Mouse (Mus musculus) kidney, embryonic 16.5 days (tissue): ENCODE measurements around the gene Olfr108. TPM values are rescaled to one million over a fixed set of nuclear protein-coding genes. Genes with fewer than 3 reads are reported as not detected.

Experiments
- ATAC-seq: fragments of 200-750 bp; cut with Nextera tagmentation; 2 replicates; pipeline ENCODE4 v1.8.0; 2017; ENCODE audit warnings: moderate TSS enrichment; ENCODE audit not compliant: low FRiP score, low TSS enrichment
- H3K27ac ChIP-seq: fragments of 300-500 bp; sonication (generic); 2 replicates; pipeline ENCODE4 v1.5.1; 2014; ENCODE audit warnings: low read length
- H3K27me3 ChIP-seq: fragments of 300-500 bp; sonication (generic); 2 replicates; pipeline ENCODE4 v1.6.1; 2014; ENCODE audit warnings: low read length, control low read depth, mixed read lengths; ENCODE audit not compliant: insufficient read depth
- H3K36me3 ChIP-seq: fragments of 300-500 bp; sonication (generic); 2 replicates; pipeline ENCODE4 v1.6.1; 2014; ENCODE audit warnings: low read length, control low read depth, mixed read lengths; ENCODE audit not compliant: insufficient read depth
- H3K4me1 ChIP-seq: fragments of 300-500 bp; sonication (generic); 2 replicates; pipeline ENCODE4 v1.6.1; 2014; ENCODE audit warnings: low read length, control low read depth, mixed read lengths; ENCODE audit not compliant: insufficient read depth
- H3K4me2 ChIP-seq: fragments of 300-500 bp; sonication (generic); replicated peaks from 2 replicates; pipeline ENCODE4 v1.6.1; 2014; ENCODE audit warnings: low read depth, low read length
- H3K4me3 ChIP-seq: fragments of 300-500 bp; sonication (generic); 2 replicates; pipeline ENCODE4 v1.5.1; 2014; ENCODE audit warnings: mild to moderate bottlenecking, low read length
- H3K9ac ChIP-seq: fragments of 300-500 bp; sonication (generic); replicated peaks from 2 replicates; pipeline ENCODE4 v1.6.1; 2014; ENCODE audit warnings: low read length
- H3K9me3 ChIP-seq: fragments of 300-500 bp; sonication (generic); 2 replicates; pipeline ENCODE4 v1.6.1; 2016; ENCODE audit warnings: low read length, control low read depth
- WGBS: fragments of 180-500 bp; shearing (Covaris S2); extraction: QIAGEN DNeasy Blood & Tissue Kit; methylation state at CpG from one replicate; pipeline ENCODE4 v1.1.7; 2014; 5-methylcytosine and 5-hydroxymethylcytosine counted together
- polyA plus RNA-seq: library from polyadenylated mRNA; unstranded; fragments of >200 nt; fragmentation: Nextera tagmentation; extraction: Ambion mirVana; gene quantifications from 2 replicates; pipeline ENCODE4 v1.2.1, GENCODE M21; 2015

Gene Olfr108
- not detected in 2 replicates for polyA plus RNA-seq

GRCm38 (mm10) chr17:37445180-37445579, at the start of gene Olfr108:
Olfr108 (plus strand) TSS chr17:37445480.
- no peak within 1 kb of the TSS for H3K4me3 ChIP-seq
- no peaks in the 10 kb centered on the region for H3K9me3 ChIP-seq
- no peaks in the 10 kb centered on the region for H3K4me1 ChIP-seq
- 93% methylated on average over 1 of the region's 1 CpGs for WGBS
- no peak for ATAC-seq
- H3K27me3 ChIP-seq: no peaks in the 10 kb centered on the region
- no peak within 1 kb of the TSS for H3K9ac ChIP-seq
- H3K4me2 ChIP-seq: no peak within 1 kb of the TSS
- H3K36me3 ChIP-seq: no peaks in the 10 kb centered on the region
- H3K27ac ChIP-seq: no peak within 1 kb of the TSS

- no peak within 1 kb of the TSS for H3K27ac ChIP-seq
- H3K9ac ChIP-seq: no peak within 1 kb of the TSS
- H3K4me3 ChIP-seq: no peak within 1 kb of the TSS
- no peaks in the 10 kb centered on the region for H3K36me3 ChIP-seq
- no peak within 1 kb of the TSS for H3K4me2 ChIP-seq
- WGBS: 76% methylated on average over 3 of the region's 3 CpGs
- no peaks in the 10 kb centered on the region for H3K27me3 ChIP-seq
- no peaks in the 10 kb centered on the region for H3K4me1 ChIP-seq
- H3K9me3 ChIP-seq: no peaks in the 10 kb centered on the region
- ATAC-seq: no peak
Observed at GRCm38 (mm10) chr17:37398926-37399325, 46.4 kb upstream of the Olfr108 start, which contains the start of gene Olfr107. Olfr107 (plus strand) TSS chr17:37399226.

GRCm38 (mm10) chr17:37413380-37413779, 31.9 kb upstream of the Olfr108 start:
- H3K4me1 ChIP-seq: no peaks in the 10 kb centered on the region
- H3K4me2 ChIP-seq: no peak overlapping the region
- no peak overlapping the region for H3K4me3 ChIP-seq
- no peak for ATAC-seq
- no peaks in the 10 kb centered on the region for H3K27me3 ChIP-seq
- H3K9me3 ChIP-seq: no peaks in the 10 kb centered on the region
- H3K27ac ChIP-seq: no peak overlapping the region
- H3K36me3 ChIP-seq: no peaks in the 10 kb centered on the region
- no peak overlapping the region for H3K9ac ChIP-seq

GRCm38 (mm10) chr17:37458616-37459015, 13.3 kb downstream of the Olfr108 start, which contains the start of gene Olfr109:
Olfr109 (plus strand) TSS chr17:37458916.
- no peak within 1 kb of the TSS for H3K9ac ChIP-seq
- no peaks in the 10 kb centered on the region for H3K27me3 ChIP-seq
- no peak within 1 kb of the TSS for H3K4me3 ChIP-seq
- H3K27ac ChIP-seq: no peak within 1 kb of the TSS
- 82% methylated on average over 1 of the region's 1 CpGs for WGBS
- ATAC-seq: no peak
- no peaks in the 10 kb centered on the region for H3K36me3 ChIP-seq
- H3K9me3 ChIP-seq: no peaks in the 10 kb centered on the region
- H3K4me2 ChIP-seq: no peak within 1 kb of the TSS
- no peaks in the 10 kb centered on the region for H3K4me1 ChIP-seq

GRCm38 (mm10) chr17:37483452-37483851, 38.2 kb downstream of the Olfr108 start, which contains the start of gene H2-M2:
H2-M2 (minus strand) TSS chr17:37483552.
- Histone ChIP-seq H3K9me3 (peaks cover 3% of the 10 kb centered on the region; the same call in 1 of the 2 replicates), H3K4me3 (no peak within 1 kb of the TSS), H3K27me3 (no peaks in the 10 kb centered on the region), H3K4me2 (no peak within 1 kb of the TSS), H3K27ac (no peak within 1 kb of the TSS), H3K4me1 (no peaks in the 10 kb centered on the region), H3K9ac (no peak within 1 kb of the TSS), H3K36me3 (no peaks in the 10 kb centered on the region)
- no peak for ATAC-seq
- 85% methylated on average over 2 of the region's 2 CpGs for WGBS

GRCm38 (mm10) chr17:37491930-37492518, 46.7 kb downstream of the Olfr108 start, which contains the start of gene Olfr110:
Olfr110 (plus strand) TSS chr17:37492468.
- H3K4me2 ChIP-seq: no peak within 1 kb of the TSS
- ATAC-seq: no peak

More at GRCm38 (mm10) chr17:37491930-37492518, 46.7 kb downstream of the Olfr108 start, which contains the start of gene Olfr110:
- Histone ChIP-seq H3K4me1 (no peaks in the 10 kb centered on the region), H3K27me3 (no peaks in the 10 kb centered on the region), H3K27ac (no peak within 1 kb of the TSS), H3K9me3 (no peaks in the 10 kb centered on the region), H3K4me3 (no peak within 1 kb of the TSS), H3K9ac (no peak within 1 kb of the TSS), H3K36me3 (no peaks in the 10 kb centered on the region)
- 82% methylated on average over 1 of the region's 1 CpGs for WGBS

Other genes with a start within 250 kb of the Olfr108 start
- not detected in 2 replicates for gene Olfr94, start 244.5 kb upstream of the Olfr108 start, polyA plus RNA-seq
- gene Olfr95, start 232.4 kb upstream of the Olfr108 start, polyA plus RNA-seq: not detected in 2 replicates
- gene Olfr96, start 225.3 kb upstream of the Olfr108 start, polyA plus RNA-seq: not detected in 2 replicates
- gene Olfr97, start 208.2 kb upstream of the Olfr108 start, polyA plus RNA-seq: not detected in 2 replicates
- not detected in 2 replicates for gene Olfr98, start 181.7 kb upstream of the Olfr108 start, polyA plus RNA-seq
- gene H2-M3, start 175.3 kb upstream of the Olfr108 start, polyA plus RNA-seq: 1.5 TPM in 2 replicates
- gene Olfr99, start 162.0 kb upstream of the Olfr108 start, polyA plus RNA-seq: not detected in 2 replicates
- not detected in 2 replicates for gene Olfr101, start 141.2 kb upstream of the Olfr108 start, polyA plus RNA-seq
- not detected in 2 replicates for gene Olfr102, start 128.4 kb upstream of the Olfr108 start, polyA plus RNA-seq
- not detected in 2 replicates for gene Olfr103, start 105.8 kb upstream of the Olfr108 start, polyA plus RNA-seq
- not detected in 2 replicates for gene Olfr104-ps, start 85.9 kb upstream of the Olfr108 start, polyA plus RNA-seq
- not detected in 2 replicates for gene Olfr105-ps, start 66.4 kb upstream of the Olfr108 start, polyA plus RNA-seq
- not detected in 2 replicates for gene Olfr106-ps, start 55.1 kb upstream of the Olfr108 start, polyA plus RNA-seq
- gene Olfr107, start 46.3 kb upstream of the Olfr108 start, polyA plus RNA-seq: not detected in 2 replicates
- gene Olfr109, start 13.4 kb downstream of the Olfr108 start, polyA plus RNA-seq: not detected in 2 replicates
- not detected in 2 replicates for gene H2-M2, start 38.1 kb downstream of the Olfr108 start, polyA plus RNA-seq
- gene Olfr110, start 47.0 kb downstream of the Olfr108 start, polyA plus RNA-seq: not detected in 2 replicates
- gene Olfr111, start 62.5 kb downstream of the Olfr108 start, polyA plus RNA-seq: not detected in 2 replicates
- gene Olfr112, start 124.0 kb downstream of the Olfr108 start, polyA plus RNA-seq: not detected in 2 replicates
- gene Olfr113, start 132.2 kb downstream of the Olfr108 start, polyA plus RNA-seq: not detected in 2 replicates
- gene Olfr114, start 147.3 kb downstream of the Olfr108 start, polyA plus RNA-seq: not detected in 2 replicates
- not detected in 2 replicates for gene Olfr115, start 181.6 kb downstream of the Olfr108 start, polyA plus RNA-seq
- gene Olfr116, start 181.7 kb downstream of the Olfr108 start, polyA plus RNA-seq: not detected in 2 replicates
- gene Olfr117, start 218.3 kb downstream of the Olfr108 start, polyA plus RNA-seq: not detected in 2 replicates
- not detected in 2 replicates for gene Olfr118, start 221.5 kb downstream of the Olfr108 start, polyA plus RNA-seq